Mouse (Mus musculus) E14TG2a.4 (cell line): ENCODE measurements around the gene Havcr1.
A peak's percentile ranks its signal among the peaks of the same experiment; 100 is the strongest.

Experiments used
- H3K27me3 ChIP-seq: 2 replicates; pipeline ENCODE4 v1.6.1; 2014; ENCODE audit warnings: low read length, control low read depth; ENCODE audit not compliant: insufficient read depth
- H3K36me3 ChIP-seq: 2 replicates; pipeline ENCODE4 v1.6.1; 2014; ENCODE audit warnings: low read length, control low read depth; ENCODE audit not compliant: insufficient read depth
- H3K4me1 ChIP-seq: replicated peaks from 2 replicates; pipeline ENCODE4 v1.6.1; 2014; ENCODE audit warnings: low read depth, low read length, control low read depth
- H3K4me3 ChIP-seq: replicated peaks from 2 replicates; pipeline ENCODE4 v1.5.1; 2014; ENCODE audit warnings: mild to moderate bottlenecking, low read length
- H3K9me3 ChIP-seq: 2 replicates; pipeline ENCODE4 v1.6.1; 2014; ENCODE audit warnings: low read length, control low read depth
- CTCF ChIP-seq: conservative IDR thresholded peaks from 2 replicates; pipeline ENCODE4 v1.5.1; 2014; ENCODE audit warnings: low read length
- NANOG ChIP-seq: IDR thresholded peaks from 2 replicates; pipeline ENCODE4 v1.6.1; 2014; ENCODE audit warnings: borderline replicate concordance, low read length, mixed read lengths
- POU5F1 ChIP-seq: IDR thresholded peaks from 2 replicates; pipeline ENCODE4 v1.6.1; 2014; ENCODE audit warnings: low read length, borderline replicate concordance

Gene Havcr1

GRCm38 (mm10) chr11:46776879-46777278 is 42.0 kb downstream of the Havcr1 start:
- Histone ChIP-seq H3K9me3 (no peaks in the 10 kb centered on the region), H3K4me1 (no peaks in the 10 kb centered on the region), H3K4me3 (no peak overlapping the region), H3K36me3 (no peaks in the 10 kb centered on the region), H3K27me3 (no peaks in the 10 kb centered on the region)
- no peak for TF ChIP-seq NANOG
- TF ChIP-seq CTCF, result no peak
- no peak for TF ChIP-seq POU5F1

- no peaks in the 10 kb centered on the region for H3K36me3 ChIP-seq
- TF ChIP-seq NANOG (no peak), CTCF (0 out of 2 replicates have a peak, but pooled peaks have one; percentile 3), POU5F1 (no peak)
These were observed 44.9 kb downstream of the Havcr1 start for GRCm38 (mm10) chr11:46779811-46780210.

GRCm38 (mm10) chr11:46804440-46804839 is 69.6 kb downstream of the Havcr1 start:
- Histone ChIP-seq H3K36me3 (no peaks in the 10 kb centered on the region), H3K9me3 (peaks cover 14% of the 10 kb centered on the region), H3K27me3 (no peaks in the 10 kb centered on the region), H3K4me1 (no peaks in the 10 kb centered on the region), H3K4me3 (no peak overlapping the region)
- TF ChIP-seq POU5F1 (no peak), NANOG (no peak), CTCF (no peak)

More at GRCm38 (mm10) chr11:46779811-46780210, 44.9 kb downstream of the Havcr1 start:
- Histone ChIP-seq H3K9me3 (no peaks in the 10 kb centered on the region), H3K4me1 (no peaks in the 10 kb centered on the region), H3K27me3 (no peaks in the 10 kb centered on the region), H3K4me3 (no peak overlapping the region)

- Histone ChIP-seq H3K27me3 (no peaks in the 10 kb centered on the region), H3K4me1 (peaks cover 12% of the 10 kb centered on the region), H3K9me3 (peaks cover 14% of the 10 kb centered on the region), H3K4me3 (no peak within 1 kb of the TSS), H3K36me3 (no peaks in the 10 kb centered on the region)
- no peak for TF ChIP-seq POU5F1
- TF ChIP-seq CTCF, result no peak
- TF ChIP-seq NANOG, result no peak
These were observed 75.6 kb downstream of the Havcr1 start, which contains the start of gene Timd4 for GRCm38 (mm10) chr11:46810511-46810910. TSS of gene Timd4 (plus strand) at chr11:46810800.

- Histone ChIP-seq H3K4me3 (no peak overlapping the region), H3K4me1 (peaks cover 12% of the 10 kb centered on the region), H3K27me3 (no peaks in the 10 kb centered on the region), H3K9me3 (no peaks in the 10 kb centered on the region), H3K36me3 (no peaks in the 10 kb centered on the region)
- TF ChIP-seq NANOG, result no peak
These were observed 82.8 kb downstream of the Havcr1 start for GRCm38 (mm10) chr11:46817692-46818091.

GRCm38 (mm10) chr11:46819930-46820329 is 85.0 kb downstream of the Havcr1 start:
- no peaks in the 10 kb centered on the region for H3K27me3 ChIP-seq
- H3K4me3 ChIP-seq, result no peak overlapping the region
- no peaks in the 10 kb centered on the region for H3K36me3 ChIP-seq
- no peaks in the 10 kb centered on the region for H3K9me3 ChIP-seq
- TF ChIP-seq NANOG (no peak), CTCF (no peak), POU5F1 (no peak)
- H3K4me1 ChIP-seq, result no peaks in the 10 kb centered on the region
